Comparison of ENCODE assay signal across 9 mouse cellular contexts in the genomic region with DNA sequence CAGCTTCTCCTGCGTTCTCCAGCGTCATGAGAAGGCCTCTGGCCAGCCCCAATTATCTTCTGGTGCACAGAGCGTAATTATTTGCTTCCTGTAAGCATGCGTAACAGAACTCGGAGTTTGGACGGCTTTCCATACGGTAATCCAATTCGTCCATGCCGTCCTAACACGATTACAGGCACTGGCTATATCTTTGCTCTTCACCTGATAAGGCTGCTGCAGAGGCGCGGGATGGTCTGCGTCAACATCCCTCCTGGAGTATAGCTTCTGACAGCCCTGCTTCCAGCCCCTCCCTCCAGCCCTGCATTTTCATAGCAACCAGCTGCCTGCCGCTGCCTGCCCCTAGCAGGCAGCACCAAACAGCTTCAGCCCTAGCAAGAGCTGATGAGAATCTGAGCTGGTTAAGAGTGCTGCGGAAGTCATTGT. TPM values are rescaled to one million over a fixed set of nuclear protein-coding genes. Genes with fewer than 3 reads are reported as not detected.
DNase-seq lines count a peak whose midpoint lies in the region; ATAC-seq and TF ChIP-seq lines count a peak whose summit lies in the region.
"Had no signal": no experiment of that assay in that cellular context is flagged by ENCODE, and none has a peak within 500 bp of the region (broad histone marks: within the 10 kb centered on the region; RNA-seq: fewer than 3 reads in every experiment).

No protein-coding gene starts in this region.

- no peaks in the 10 kb centered on the region for H3K36me3 ChIP-seq in heart, embryonic 14.5 days (ENCODE audit: control insufficient read depth, insufficient read depth, low read length)
- peaks cover 19% of the 10 kb centered on the region for H3K36me3 ChIP-seq in limb, embryonic 12.5 days
- H3K36me3 ChIP-seq in stomach, embryonic 16.5 days (ENCODE audit: control insufficient read depth, insufficient read depth, low read length): no peaks in the 10 kb centered on the region
- no peaks in the 10 kb centered on the region for H3K36me3 ChIP-seq in thymus, adult 2 months (ENCODE audit: control insufficient read depth, insufficient read depth, low read length)

- ATAC-seq in heart, embryonic 14.5 days (ENCODE audit: insufficient number of reproducible peaks, insufficient read depth, low FRiP score, low read depth): peak; percentile 39; the same call in 1 of the 2 replicates
- no peak for ATAC-seq in limb, embryonic 12.5 days (ENCODE audit: insufficient number of reproducible peaks, insufficient read depth, low FRiP score, low TSS enrichment, low read depth)
- peak; percentile 65; the same call in 1 of the 2 replicates for ATAC-seq in stomach, embryonic 16.5 days (ENCODE audit: insufficient read depth, low FRiP score)

- TF ChIP-seq POLR2A in thymus, adult 2 months (IDR thresholded peaks at IDR 0.05; ENCODE audit: control insufficient read depth, extremely low read depth, insufficient read depth, low read length, poor library complexity): no peak

- H3K9ac ChIP-seq in heart, embryonic 14.5 days (ENCODE audit: low read length): no peak overlapping the region; the same call in 1 of the 2 replicates
- peak overlapping the region; percentile 18 for H3K9ac ChIP-seq in limb, embryonic 12.5 days (replicated peaks)
- no peak overlapping the region for H3K9ac ChIP-seq in stomach, embryonic 16.5 days (ENCODE audit: low read length)

- 2% methylated on average over 15 of the region's 15 CpGs for WGBS in heart, embryonic 14.5 days
- WGBS in limb, embryonic 12.5 days: 6% methylated on average over 15 of the region's 15 CpGs
- WGBS in stomach, embryonic 16.5 days: 19% methylated on average over 15 of the region's 15 CpGs
- 36% methylated on average over 15 of the region's 15 CpGs for WGBS in thymus, adult 2 months

- H3K9me3 ChIP-seq in heart, embryonic 14.5 days (ENCODE audit: control insufficient read depth, low read length): no peaks in the 10 kb centered on the region
- H3K9me3 ChIP-seq in limb, embryonic 12.5 days: no peaks in the 10 kb centered on the region
- no peaks in the 10 kb centered on the region for H3K9me3 ChIP-seq in stomach, embryonic 16.5 days (replicated peaks; ENCODE audit: control insufficient read depth, low read length)

- peak; percentile 49 for DNase-seq in kidney, postnatal 10 days
- no peak for DNase-seq in kidney, adult 8-10 months
- DNase-seq in thymus, postnatal 14 days: no peak
- DNase-seq in thymus, adult 2 months: no peak
- no peak for DNase-seq in left cerebral cortex, adult 9 months (ENCODE audit: low spot score in 2 of 2)
- DNase-seq: liver had no signal

- peak overlapping the region; percentile 53 for H3K4me2 ChIP-seq in heart, embryonic 14.5 days (ENCODE audit: low read length)
- H3K4me2 ChIP-seq in limb, embryonic 12.5 days: peak overlapping the region; percentile 48
- H3K4me2 ChIP-seq in stomach, embryonic 16.5 days (ENCODE audit: low read depth, low read length): no peak overlapping the region; the same call in 1 of the 2 replicates

- H3K4me1 ChIP-seq in heart, embryonic 14.5 days (ENCODE audit: control insufficient read depth in 2 of 2, insufficient read depth in 2 of 2, low read length in 2 of 2): peaks cover 6 to 13% of the 10 kb centered on the region in 2 experiments; a peak in 2 of 4 replicates
- H3K4me1 ChIP-seq in limb, embryonic 12.5 days (replicated peaks): peaks cover 90% of the 10 kb centered on the region
- no peaks in the 10 kb centered on the region for H3K4me1 ChIP-seq in stomach, embryonic 16.5 days (ENCODE audit: control insufficient read depth, insufficient read depth, low read length)
- H3K4me1 ChIP-seq in thymus, adult 2 months (replicated peaks; ENCODE audit: control insufficient read depth, insufficient read depth, low read length): no peaks in the 10 kb centered on the region

- 0 out of 4 replicates have a peak overlapping the region, but pooled peaks of 1 of the 2 experiments have one; percentile 8 for H3K4me3 ChIP-seq in heart, embryonic 14.5 days (ENCODE audit: control insufficient read depth in 1 of 2, insufficient read depth in 1 of 2, low read depth in 1 of 2, low read length in 2 of 2)
- peak overlapping the region; percentile 9 for H3K4me3 ChIP-seq in limb, embryonic 12.5 days (replicated peaks)
- H3K4me3 ChIP-seq in stomach, embryonic 16.5 days (replicated peaks; ENCODE audit: low read length): no peak overlapping the region
- no peak overlapping the region for H3K4me3 ChIP-seq in thymus, adult 2 months (ENCODE audit: control insufficient read depth, insufficient read depth, low read length)

- TF ChIP-seq CTCF in thymus, adult 2 months (IDR thresholded peaks at IDR 0.05; ENCODE audit: borderline replicate concordance, control insufficient read depth, extremely low read depth, insufficient read depth, low read length, poor library complexity): no peak

- H3K27ac ChIP-seq in heart, embryonic 14.5 days (replicated peaks in 1 of 2; ENCODE audit: control insufficient read depth in 1 of 2, insufficient read depth in 1 of 2, low read depth in 2 of 2, low read length in 2 of 2): no peak overlapping the region
- H3K27ac ChIP-seq in limb, embryonic 12.5 days: peak overlapping the region; percentile 60
- no peak overlapping the region for H3K27ac ChIP-seq in stomach, embryonic 16.5 days (ENCODE audit: low read length)
- no peak overlapping the region for H3K27ac ChIP-seq in thymus, adult 2 months (ENCODE audit: control insufficient read depth, insufficient read depth, low read length)

- H3K27me3 ChIP-seq in heart, embryonic 14.5 days (ENCODE audit: control insufficient read depth, insufficient read depth, low read length): peaks cover 42% of the 10 kb centered on the region
- peaks cover 14% of the 10 kb centered on the region for H3K27me3 ChIP-seq in limb, embryonic 12.5 days
- peaks cover 81% of the 10 kb centered on the region for H3K27me3 ChIP-seq in stomach, embryonic 16.5 days (ENCODE audit: control insufficient read depth, insufficient read depth, low read length)
- no peaks in the 10 kb centered on the region; the same call in 1 of the 2 replicates for H3K27me3 ChIP-seq in thymus, adult 2 months (ENCODE audit: control insufficient read depth, insufficient read depth, low read length)

RNA-seq across cellular contexts. Expression of gene Ebf3, which starts 12.9 kb away (rescaled TPM):
- polyA plus RNA-seq in heart, embryonic 14.5 days (2014; fragmentation: Nextera tagmentation; extraction: Ambion mirVana): 2.2 and 2.3 TPM in 2 replicates
- polyA plus RNA-seq in limb, embryonic 12.5 days (2016; fragmentation: Nextera tagmentation; extraction: Ambion mirVana): 16.9 and 17.6 TPM in 2 replicates
- polyA plus RNA-seq in stomach, embryonic 16.5 days (2015; fragmentation: Nextera tagmentation; extraction: Ambion mirVana): 0.79 and 0.84 TPM in 2 replicates
- 1.7 and 2.1 TPM in 2 replicates for polyA plus RNA-seq in thymus, adult 2 months (2012; rRNA removed)
